Mouse (Mus musculus) brown adipose tissue, adult 24 weeks (tissue): ENCODE measurements around the gene Ccdc14. TPM values are rescaled to one million over a fixed set of nuclear protein-coding genes. Genes with fewer than 3 reads are reported as not detected.

Source experiments
- H3K27ac ChIP-seq: fragments of 200-500 bp; replicated peaks from 2 replicates; pipeline ENCODE4 v1.5.1; 2012; ENCODE audit warnings: low read depth, mild to moderate bottlenecking, low read length
- H3K4me1 ChIP-seq: fragments of 200-500 bp; 2 replicates; pipeline ENCODE4 v1.6.1; 2012; ENCODE audit warnings: low read length, mixed read lengths; ENCODE audit not compliant: control insufficient read depth, insufficient read depth, insufficient read length
- H3K4me3 ChIP-seq: fragments of 200-500 bp; 2 replicates; pipeline ENCODE4 v1.5.1; 2012; ENCODE audit warnings: low read depth, mild to moderate bottlenecking, low read length, moderate library complexity; ENCODE audit not compliant: insufficient read depth
- polyA plus RNA-seq: library from polyadenylated mRNA; stranded (reverse); fragments of >200 nt; gene quantifications from 2 replicates; pipeline ENCODE4 v1.2.4, GENCODE M21; 2012; ENCODE audit not compliant: missing spikeins, insufficient read depth, insufficient read length

Gene Ccdc14
- polyA plus RNA-seq, 1 experiment, result 0.36 TPM

DNA sequence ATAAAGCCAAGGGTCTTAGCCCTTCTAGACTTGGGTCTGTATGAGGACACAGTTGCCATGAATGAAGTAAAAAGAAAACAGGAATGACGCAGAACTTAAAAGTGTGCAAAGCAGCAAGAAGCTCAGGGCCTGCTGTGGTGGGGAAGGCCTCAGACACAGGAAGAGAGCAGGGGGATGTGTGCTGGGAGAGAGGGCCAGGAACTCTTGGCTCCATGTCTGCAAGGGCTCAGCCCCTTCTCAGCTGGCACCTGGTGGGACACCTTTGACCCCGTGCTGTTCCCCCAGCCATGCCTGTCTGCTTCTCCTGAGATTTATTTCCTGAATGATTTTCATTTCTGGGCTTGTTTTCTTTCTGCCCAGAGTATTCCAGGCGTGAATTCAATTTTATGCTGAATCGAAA, 59.1 kb downstream of the Ccdc14 start:
- H3K4me3 ChIP-seq, result no peak overlapping the region
- H3K4me1 ChIP-seq, result no peaks in the 10 kb centered on the region
- no peak overlapping the region for H3K27ac ChIP-seq

DNA sequence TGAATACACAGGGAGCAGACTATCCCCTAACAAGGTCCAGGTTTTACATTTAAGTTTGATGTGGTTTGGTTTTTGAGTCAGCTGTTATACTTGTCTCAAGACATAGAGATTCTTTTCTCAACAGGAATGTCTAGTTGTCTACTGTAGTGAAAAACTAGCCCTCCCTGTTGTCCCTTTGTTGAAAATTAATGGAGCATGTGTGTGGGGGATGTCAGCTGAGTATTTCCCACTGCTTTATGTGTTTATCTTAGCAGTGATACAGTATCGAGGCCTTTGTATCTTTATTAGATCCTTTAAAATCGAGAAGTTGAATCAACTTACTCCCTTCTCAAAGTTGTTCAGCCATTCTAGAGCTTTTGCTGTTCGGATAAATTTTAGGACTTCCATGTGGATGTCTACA, 61.6 kb downstream of the Ccdc14 start:
- H3K4me3 ChIP-seq, result no peak overlapping the region
- H3K4me1 ChIP-seq, result no peaks in the 10 kb centered on the region
- no peak overlapping the region for H3K27ac ChIP-seq

DNA sequence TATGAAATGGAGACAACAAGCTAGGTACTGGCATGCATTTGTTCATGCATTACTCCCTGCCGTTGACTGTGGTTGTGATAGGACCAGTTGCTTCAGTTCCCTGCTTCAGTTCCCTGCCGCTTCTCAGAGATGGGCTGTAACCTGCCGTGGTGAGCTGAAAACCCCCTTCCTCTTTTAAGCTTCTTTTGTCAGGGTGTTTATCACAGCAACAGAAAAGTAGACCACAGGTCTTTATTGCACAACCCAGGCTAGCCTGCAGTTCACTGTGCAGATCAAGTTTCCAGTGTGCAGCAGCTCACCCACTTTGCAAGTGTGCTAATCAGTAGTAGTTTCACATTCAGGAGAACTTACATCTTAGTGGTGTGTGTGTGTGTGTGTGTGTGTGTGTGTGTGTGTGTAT, 62.6 kb downstream of the Ccdc14 start:
- H3K27ac ChIP-seq, result no peak overlapping the region

DNA sequence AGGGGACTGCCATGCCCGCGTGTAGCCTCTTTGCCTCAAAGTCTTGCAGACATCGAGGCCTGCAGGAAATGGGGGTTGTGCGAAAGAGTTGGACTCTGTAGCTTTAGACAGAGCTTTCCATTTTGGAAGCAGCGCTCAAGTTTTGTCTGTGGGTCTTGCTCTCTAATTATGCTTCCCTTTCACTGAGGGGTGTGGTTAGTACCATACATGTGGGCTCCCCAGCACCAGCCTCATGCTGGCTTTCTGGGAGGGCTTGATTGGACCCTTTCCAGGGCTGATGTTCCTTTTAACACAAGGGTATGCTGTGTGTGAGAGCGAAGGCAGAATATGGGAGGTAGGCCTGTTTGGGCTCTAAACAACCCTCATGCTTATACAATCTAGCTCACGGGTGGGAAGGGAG, 66.6 kb downstream of the Ccdc14 start:
- Histone ChIP-seq H3K4me1 (no peaks in the 10 kb centered on the region), H3K4me3 (no peak overlapping the region), H3K27ac (no peak overlapping the region)

More for the DNA sequence above, 62.6 kb downstream of the Ccdc14 start:
- Histone ChIP-seq H3K4me1 (no peaks in the 10 kb centered on the region), H3K4me3 (no peak overlapping the region)

DNA sequence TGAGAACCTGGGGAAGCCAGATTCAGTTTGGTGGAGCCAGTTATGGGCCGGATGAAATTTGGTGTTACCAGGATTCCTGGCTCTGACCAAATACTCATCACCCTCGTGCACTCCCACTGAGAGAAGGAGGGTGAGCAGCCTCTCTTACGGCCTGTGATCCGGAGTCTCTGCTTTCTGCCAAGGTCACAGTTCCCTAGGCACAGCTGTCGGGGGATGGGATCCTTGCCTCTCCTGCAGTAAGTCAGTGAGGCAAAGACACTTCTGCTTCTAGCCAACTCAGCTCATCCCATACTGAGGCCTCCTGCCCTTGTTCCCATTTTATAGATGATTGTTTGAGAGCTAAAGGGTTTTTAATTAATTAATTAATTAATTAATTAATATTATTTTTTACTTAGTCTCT, 67.8 kb downstream of the Ccdc14 start:
- H3K4me3 ChIP-seq, result no peak overlapping the region
- no peaks in the 10 kb centered on the region for H3K4me1 ChIP-seq
- H3K27ac ChIP-seq, result no peak overlapping the region

DNA sequence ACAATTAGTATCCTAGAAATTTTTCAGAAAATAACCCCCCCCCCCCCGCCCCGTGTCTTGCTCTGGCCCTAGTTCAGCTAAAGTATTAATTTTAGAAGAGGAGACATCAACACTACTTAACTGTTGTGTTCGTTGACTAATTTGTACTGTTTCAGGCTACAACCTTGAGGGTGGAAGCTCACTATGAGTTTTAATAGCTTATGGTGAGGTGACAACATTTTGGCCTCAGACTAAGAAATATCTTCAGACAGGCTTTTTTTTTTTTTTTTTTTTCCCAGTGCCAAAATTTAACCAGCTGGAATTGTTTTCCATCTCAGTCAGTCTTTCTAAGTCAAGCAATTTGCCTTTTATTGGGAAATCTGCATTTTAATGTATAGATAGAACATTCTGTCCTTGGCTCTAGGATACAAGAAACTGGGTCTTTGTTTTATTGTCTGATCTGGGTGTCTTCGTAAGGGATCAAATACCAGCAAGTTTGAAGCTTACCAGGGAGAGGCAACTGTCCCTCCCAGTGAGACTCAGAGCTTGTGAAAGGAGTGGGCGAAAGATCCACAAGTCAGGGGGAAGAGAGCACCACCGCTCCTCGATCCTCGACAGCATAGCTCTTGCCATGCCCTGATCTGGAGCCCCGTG, 73.7 kb downstream of the Ccdc14 start:
- Histone ChIP-seq H3K27ac (no peak overlapping the region), H3K4me1 (no peaks in the 10 kb centered on the region), H3K4me3 (no peak overlapping the region)

DNA sequence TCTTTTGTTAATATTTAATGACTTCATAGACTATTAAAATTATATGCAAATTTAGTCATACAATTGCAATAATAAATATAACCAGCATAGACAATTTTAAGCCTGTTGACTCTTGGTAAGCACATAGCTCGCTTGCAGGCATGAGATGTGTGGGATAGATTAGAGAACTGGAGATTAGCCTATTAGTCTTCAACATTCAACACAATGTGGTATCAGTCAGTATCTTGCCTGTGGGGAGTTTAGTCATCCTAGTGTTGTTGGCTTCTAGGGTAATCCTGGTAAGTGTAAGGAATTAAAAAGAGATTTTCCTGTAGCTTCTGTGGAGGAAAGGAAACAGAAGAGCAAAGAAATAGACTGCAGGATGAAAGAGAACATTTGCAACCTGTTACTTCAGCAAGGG, 75.2 kb downstream of the Ccdc14 start:
- H3K4me1 ChIP-seq, result no peaks in the 10 kb centered on the region
- H3K4me3 ChIP-seq, result no peak overlapping the region
- H3K27ac ChIP-seq, result no peak overlapping the region

DNA sequence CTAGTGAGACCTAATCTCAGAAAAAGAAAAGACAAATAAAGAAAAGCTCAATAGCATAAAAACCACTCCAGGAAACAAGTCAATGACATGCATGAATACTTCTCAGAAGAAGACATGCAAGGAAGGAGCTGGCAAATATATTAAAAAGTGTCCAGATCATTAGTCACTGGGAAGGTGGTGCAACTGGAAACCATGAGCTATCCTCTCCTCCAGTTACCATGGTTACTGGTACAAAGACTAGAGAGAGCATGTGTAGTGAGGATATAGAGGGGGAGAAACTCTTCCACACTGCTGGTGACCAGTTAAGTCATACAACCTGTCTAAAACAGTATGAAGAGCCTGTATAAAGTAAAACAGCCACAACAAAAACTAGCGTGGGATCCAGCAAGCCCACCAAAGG, 75.8 kb downstream of the Ccdc14 start:
- no peak overlapping the region for H3K27ac ChIP-seq
- H3K4me1 ChIP-seq, result no peaks in the 10 kb centered on the region
- no peak overlapping the region for H3K4me3 ChIP-seq

DNA sequence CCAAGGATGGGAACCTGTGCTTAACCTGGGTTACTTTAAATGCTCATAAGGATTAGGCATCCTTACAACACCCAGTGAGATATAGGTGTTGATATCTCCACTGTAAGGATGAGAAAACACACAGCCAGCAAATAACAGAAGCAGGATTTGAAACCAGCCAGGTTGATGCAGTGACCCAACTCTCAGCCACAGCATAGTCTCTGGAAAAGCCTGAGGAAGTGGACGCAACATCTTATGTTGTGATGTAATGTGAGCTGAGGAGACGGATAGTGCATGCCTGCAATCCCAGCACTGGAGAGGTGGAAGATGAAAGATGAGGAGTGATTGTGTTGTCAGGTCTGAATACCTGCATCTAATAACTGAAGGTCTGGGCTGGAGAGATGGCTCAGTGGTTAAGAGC, 77.0 kb downstream of the Ccdc14 start:
- Histone ChIP-seq H3K4me3 (no peak overlapping the region), H3K27ac (no peak overlapping the region), H3K4me1 (no peaks in the 10 kb centered on the region)

DNA sequence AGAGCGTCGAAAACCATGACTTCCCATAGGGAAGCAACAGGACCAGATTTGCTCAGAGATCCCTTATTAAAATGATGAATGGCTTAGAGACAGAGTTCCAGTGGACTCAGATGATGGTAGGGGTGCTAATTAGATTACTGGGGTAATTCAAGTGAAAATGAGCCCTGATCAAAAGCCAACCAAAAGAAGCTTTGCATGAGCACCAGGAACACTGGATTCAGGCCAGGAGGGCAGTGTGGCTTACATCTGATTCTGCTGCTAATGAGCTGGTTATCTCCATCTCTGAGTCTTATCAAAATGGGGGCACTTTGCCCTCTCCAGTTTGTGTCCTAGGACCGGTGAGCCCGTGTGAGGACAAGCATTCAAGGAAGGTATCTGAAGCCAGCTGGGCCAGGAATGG, 78.0 kb downstream of the Ccdc14 start:
- Histone ChIP-seq H3K4me1 (no peaks in the 10 kb centered on the region), H3K4me3 (no peak overlapping the region), H3K27ac (no peak overlapping the region)

DNA sequence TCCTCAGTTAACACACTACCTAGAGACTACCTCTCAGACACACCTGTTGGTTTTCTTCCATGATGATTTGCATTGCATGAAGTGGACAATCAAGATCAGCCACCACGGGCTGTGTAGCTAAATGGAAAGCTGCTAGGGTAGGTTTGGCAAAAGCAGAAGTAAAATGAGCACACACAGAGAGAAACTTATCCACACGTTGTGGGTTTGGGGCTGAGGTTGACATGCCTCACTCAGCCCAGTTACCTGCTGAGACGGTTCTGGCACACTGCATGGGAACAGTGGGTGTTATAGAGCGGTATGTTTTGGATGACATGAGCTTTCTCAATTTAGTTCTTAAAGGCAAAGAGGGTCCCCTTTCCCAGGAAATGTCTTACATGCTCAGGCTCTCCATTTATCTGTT, 79.7 kb downstream of the Ccdc14 start:
- Histone ChIP-seq H3K4me3 (no peak overlapping the region), H3K27ac (no peak overlapping the region), H3K4me1 (no peaks in the 10 kb centered on the region)

DNA sequence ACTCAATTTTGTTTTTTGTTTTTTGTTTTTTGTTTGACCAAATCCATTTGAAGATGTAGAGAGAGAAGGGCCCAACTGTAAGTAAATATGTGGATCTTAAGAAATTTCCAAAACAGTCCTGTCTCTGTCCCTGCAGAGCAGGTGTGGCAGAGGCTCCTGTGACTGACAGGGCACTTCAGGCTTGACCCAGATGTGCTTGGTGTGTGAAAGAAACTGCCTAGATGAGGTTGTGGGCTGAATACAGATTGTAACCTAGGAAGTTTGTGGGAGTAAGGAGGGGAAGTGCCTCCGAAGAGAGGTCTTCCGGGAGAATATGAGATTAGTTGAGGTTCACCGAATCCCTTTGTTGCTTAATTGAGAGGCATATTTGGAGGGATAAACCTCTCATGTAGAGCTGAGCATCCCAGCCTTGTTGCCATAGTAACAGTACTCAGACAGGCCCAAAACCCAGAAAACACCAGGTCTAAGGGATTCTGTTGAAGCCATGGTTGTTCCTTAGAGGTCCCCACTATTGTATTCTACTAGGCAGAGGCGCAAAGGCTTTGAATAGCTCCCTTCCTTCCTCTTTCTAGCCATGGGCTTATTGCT, 82.1 kb downstream of the Ccdc14 start:
- no peak overlapping the region for H3K27ac ChIP-seq
- H3K4me3 ChIP-seq, result no peak overlapping the region
- H3K4me1 ChIP-seq, result no peaks in the 10 kb centered on the region

Other genes with a start within 250 kb of the Ccdc14 start
- gene Kalrn, start 117.1 kb upstream of the Ccdc14 start, polyA plus RNA-seq, result 1.5 and 2.0 TPM in 2 replicates
- gene Ropn1, start 40.7 kb upstream of the Ccdc14 start, polyA plus RNA-seq, result not detected in 2 replicates
- 25.5 and 26.4 TPM in 2 replicates for gene Mylk, start 54.6 kb downstream of the Ccdc14 start, polyA plus RNA-seq